Mouse (Mus musculus) kidney, adult 11 months (tissue): Measurements from ENCODE around the gene Timeless.
"Not testable (repeated sequence)": the region's sequence is repeated elsewhere in the genome, so short reads cannot be mapped to it uniquely, and the experiment has no call there.

Experiments
- DNase-seq: peaks from one replicate; pipeline ENCODE4 v3.0.0; 2022

The Timeless gene

DNA sequence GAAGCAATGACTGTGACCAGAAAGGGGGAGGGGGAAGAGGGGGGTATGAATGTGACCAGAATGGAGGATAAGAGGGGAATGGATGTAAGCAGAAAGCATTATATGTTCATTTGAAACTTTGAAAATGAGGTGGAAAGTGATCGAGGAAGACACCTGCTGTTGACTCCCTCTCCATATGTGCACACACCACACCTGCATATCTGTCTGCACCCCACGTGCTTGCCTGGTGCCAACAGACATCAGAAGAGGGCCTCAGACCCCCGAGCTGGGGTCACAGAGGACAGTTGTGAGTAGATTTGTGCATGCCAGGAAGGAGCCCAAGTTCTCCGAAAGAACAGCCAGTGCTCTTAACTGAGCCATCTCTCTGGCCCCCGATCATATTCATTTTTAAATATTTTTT lies 28.1 kb downstream of the Timeless start:
- DNase-seq, result no peak

GRCm38 (mm10) chr10:128260376-128260775 lies 28.5 kb downstream of the Timeless start:
- not testable (repeated sequence) for DNase-seq

GRCm38 (mm10) chr10:128262300-128262699 lies 30.4 kb downstream of the Timeless start:
- no peak for DNase-seq

- no peak for DNase-seq
Measured at GRCm38 (mm10) chr10:128263393-128264310, 31.8 kb downstream of the Timeless start.

- DNase-seq, result no peak
Measured at GRCm38 (mm10) chr10:128268371-128268770, 36.5 kb downstream of the Timeless start, which contains the start of gene Apof. Gene Apof, plus strand, starts transcription at chr10:128268671.

DNA sequence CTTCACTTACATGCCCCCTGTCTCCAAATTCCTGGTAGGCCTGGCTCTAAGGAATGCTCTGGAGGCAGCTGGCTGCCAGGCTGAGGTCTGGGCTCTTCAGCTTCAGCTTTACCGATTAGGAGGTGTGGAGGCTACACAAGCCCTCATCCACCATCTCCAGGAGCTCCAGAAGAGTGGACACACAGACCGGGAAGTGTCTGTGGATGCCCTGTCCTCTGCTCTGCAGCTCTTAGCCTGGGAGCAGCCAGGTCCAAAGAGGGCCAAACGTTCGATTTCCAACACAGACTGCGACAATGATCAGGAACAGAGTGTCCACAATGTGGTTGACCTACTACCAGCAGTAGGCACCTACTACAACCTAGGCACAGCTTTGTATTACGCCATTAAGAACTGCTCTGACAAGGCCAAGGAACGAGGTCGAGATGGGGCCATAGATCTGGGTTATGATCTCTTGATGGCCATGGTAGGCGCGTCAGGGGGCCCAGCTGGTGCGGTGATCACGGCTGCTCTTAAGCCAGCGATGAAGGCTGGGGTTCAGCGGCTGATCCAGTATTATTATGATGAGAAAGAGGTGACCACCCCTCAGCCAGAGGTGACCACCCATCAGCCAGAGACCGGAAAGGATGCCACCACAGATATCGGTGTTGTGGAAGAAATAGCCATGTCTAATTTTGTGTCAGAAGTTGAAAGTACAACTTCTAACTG lies 37.5 kb downstream of the Timeless start:
- DNase-seq, result no peak

- DNase-seq, result peak; percentile 99
Measured at GRCm38 (mm10) chr10:128270287-128270841, 38.5 kb downstream of the Timeless start, which contains the start of gene Stat2. Gene Stat2, plus strand, starts transcription at chr10:128270559.

- no peak for DNase-seq
Measured at GRCm38 (mm10) chr10:128270866-128271265, 39.0 kb downstream of the Timeless start.

- DNase-seq, result no peak
Measured at GRCm38 (mm10) chr10:128271883-128272282, 40.0 kb downstream of the Timeless start.

DNA sequence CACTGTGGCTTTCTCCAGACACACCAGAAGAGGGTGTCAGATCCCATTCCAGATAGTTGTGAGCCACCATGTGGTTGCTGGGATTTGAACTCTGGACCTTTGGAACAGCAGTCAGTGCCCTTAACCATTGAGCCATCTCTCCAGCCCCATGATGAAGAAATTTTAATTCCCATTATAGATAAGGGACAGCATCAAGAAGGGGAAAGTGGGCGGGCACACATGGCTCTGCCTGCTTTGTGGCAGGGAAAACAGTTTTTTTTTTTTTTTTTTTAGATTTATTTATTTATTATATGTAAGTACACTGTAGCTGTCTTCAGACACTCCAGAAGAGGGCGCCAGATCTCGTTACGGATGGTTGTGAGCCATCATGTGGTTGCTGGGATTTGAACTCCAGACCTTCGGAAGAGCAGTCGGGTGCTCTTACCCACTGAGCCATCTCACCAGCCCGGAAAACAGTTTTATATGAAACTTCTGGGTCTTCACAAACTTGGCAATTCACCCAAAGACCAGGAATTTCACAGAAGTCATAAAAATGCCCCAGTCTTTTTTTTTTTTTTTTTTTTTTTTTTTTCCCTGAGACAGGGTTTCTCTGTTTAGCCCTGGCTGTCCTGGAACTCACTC lies 41.1 kb downstream of the Timeless start:
- DNase-seq, result not testable (repeated sequence)

DNA sequence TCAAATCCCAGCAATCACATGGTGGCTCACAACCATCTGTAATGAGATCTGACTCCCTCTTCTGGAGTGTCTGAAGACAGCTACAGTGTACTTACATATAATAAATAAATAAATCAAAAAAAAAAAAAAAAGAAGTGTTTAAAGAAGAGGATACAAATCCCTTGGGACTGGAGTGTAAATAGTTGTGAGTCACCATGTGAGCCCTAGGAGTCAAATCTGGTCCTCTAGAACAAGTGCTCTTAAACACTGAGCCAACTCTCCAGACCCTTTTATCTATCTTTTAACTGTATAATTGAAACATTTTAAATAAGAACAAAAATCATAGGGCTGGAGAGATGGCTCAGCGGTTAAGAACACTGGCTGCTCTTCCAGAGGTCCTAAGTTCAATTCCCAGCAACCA lies 43.5 kb downstream of the Timeless start:
- not testable (repeated sequence) for DNase-seq

GRCm38 (mm10) chr10:128278158-128278557 lies 46.3 kb downstream of the Timeless start:
- DNase-seq, result no peak

DNA sequence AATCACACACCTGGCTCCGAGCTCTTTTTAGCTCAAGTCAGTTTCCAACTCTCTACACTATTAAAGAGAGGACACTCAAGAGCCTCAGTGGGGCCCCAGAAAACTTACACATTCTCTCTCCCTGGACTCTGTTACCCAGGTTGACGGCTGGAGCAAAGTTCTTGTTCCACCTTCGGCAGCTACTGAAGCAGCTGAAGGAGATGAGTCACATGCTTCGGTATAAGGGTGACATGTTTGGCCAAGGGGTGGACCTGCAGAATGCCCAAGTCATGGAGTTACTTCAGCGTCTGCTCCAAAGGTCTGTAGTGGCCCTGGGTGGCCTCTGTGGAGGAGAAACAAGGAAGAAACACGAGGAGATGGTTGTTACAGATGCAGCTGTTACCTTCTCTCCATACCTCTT lies 49.1 kb downstream of the Timeless start:
- DNase-seq, result peak; percentile 61

DNA sequence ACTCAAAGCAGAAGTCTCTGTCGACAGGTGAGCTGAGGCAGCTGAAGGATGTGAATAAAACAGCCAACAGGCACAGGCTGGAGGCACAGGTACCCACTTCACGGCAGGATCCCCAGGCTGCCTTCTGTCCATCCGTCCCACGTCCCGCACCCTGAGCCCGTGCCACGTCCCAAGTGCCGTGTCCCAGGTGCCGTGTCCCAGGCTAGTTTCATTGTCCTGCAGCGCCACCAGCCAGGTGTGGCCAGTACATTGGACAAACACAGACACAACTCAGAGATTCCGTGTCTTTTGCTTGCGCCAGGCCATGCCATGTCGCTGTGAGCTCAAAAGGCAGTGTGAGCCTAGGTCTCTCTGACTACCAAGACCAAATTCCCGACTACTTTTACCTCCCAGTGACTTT lies 49.8 kb downstream of the Timeless start:
- DNase-seq, result no peak

DNA sequence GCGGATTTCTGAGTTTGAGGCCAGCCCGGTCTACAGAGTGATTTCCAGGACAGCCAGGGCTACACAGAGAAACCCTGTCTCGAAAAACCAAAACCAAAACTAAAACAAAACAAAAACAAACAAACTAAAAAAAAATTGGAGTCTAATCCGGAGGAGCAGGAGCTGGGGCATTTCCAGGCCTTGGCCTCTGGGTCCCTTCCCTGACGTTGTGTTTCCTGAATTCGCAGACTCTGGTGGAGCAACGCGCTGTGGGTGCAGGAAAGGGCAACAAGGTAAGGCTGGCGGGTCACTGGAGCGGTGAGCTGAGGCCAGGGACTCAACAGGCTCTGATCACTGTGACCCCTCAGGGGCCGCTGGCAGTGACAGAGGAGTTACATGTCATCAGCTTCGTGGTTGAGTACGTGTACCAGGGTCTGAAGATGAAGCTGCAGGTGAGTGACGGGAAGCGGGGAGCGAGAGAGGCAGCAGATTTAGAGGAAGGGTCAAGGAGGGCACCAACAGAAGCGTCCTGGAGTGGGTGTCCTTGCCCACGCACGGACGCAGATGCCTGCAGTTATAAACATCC lies 51.1 kb downstream of the Timeless start:
- peak; percentile 23 for DNase-seq

DNA sequence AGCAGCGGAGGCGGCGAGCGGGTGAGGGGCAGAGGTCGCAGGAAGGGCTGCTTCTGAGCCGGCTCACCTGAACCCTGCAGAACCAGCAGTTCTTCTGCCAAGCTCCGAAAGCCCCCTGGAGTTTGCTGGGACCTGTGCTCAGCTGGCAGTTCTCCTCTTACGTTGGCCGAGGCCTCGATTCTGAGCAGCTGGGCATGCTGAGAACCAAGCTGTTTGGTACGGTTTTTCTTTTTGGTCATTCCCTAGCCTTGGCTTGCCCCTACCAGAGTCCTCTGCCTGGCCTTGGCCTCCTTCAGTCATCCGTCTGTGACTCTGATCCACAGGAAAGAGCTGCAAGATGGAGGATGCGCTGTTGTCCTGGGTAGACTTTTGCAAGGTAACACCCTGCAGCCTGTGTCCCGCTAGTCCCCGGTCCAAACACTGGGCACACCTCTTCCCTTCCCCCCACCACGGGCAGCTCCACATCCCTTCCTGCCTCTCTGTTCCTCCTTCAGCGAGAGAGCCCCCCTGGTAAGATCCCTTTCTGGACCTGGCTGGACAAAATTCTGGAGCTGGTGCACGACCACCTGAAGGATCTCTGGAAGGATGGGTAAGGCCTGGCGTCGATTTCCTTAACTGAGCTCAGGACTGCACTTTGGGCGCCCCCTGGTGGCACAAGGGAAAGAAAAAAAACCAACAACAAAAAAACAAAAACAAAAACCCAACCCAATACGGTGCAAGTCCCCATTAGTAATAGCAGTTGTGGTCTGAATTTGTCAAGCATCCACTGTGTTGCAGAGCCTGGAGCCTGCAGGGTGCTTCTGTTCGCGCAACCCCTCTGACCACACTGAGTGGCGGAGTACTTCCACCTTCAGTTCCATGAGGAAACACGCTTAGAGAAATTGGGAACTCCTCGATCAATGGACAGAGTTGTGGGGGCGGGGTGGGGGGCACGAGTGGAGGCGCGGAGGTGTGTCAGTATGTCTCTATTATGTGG lies 52.0 kb downstream of the Timeless start:
- peak; percentile 45 for DNase-seq

DNA sequence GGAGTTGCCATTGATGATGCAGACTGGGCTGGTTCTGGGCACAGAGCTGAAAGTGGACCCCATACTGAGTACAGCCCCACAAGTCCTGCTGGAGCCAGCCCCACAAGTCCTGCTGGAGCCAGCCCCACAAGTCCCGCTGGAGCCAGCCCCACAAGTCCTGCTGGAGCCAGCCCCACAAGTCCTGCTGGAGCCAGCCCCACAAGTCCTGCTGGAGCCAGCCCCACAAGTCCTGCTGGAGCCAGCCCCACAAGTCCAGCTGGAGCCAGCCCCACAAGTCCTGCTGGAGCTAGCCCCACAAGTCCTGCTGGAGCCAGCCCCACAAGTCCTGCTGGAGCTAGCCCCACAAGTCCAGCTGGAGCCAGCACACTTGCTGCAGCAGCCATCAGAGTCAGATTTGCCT lies 58.7 kb downstream of the Timeless start:
- not testable (repeated sequence) for DNase-seq

GRCm38 (mm10) chr10:128296370-128297090 lies 64.7 kb downstream of the Timeless start:
- DNase-seq, result no peak

- no peak for DNase-seq
Measured at GRCm38 (mm10) chr10:128297221-128297620, 65.4 kb downstream of the Timeless start.

DNA sequence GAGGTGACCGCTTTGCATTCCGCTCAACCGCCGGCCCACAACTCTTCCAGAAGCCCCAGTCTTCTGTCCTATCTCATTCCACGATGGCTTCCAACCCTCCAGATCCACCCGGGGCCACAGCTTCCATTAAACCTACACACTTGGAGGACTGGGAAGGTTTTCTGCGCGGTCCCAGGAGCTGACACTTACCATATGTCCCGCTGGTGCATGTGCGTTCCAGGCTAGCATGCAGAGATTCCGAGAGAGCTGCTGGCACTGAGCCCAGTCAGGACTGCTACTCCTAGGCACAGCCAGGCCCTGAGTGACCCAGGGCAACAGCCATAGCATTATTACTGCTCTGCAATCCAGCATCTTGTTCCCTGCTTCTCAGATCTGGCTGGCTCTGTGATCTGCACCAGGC lies 65.8 kb downstream of the Timeless start:
- no peak for DNase-seq

GRCm38 (mm10) chr10:128298243-128298642 lies 66.4 kb downstream of the Timeless start:
- DNase-seq, result no peak
